8 mouse cellular contexts compared by ENCODE assay signal in genomic region chr10:127350594-127351284, GRCm38 (mm10). TPM values are rescaled to one million over a fixed set of nuclear protein-coding genes. Genes with fewer than 3 reads are reported as not detected.
DNase-seq lines count a peak whose midpoint lies in the region; ATAC-seq and TF ChIP-seq lines count a peak whose summit lies in the region.

No protein-coding gene starts in this region.

- H3K4me3 ChIP-seq in cortical plate, adult 2 months (ENCODE audit: insufficient read depth, low read length), result peak overlapping the region; percentile 4; the same call in 1 of the 2 replicates
- H3K4me3 ChIP-seq in liver, embryonic 11.5 days (ENCODE audit: low read depth, low read length), result peak overlapping the region; percentile 7; the same call in 1 of the 2 replicates
- H3K4me3 ChIP-seq in myocyte, result peak overlapping the region; percentile 0
- H3K4me3 ChIP-seq in stomach, postnatal 0 days (ENCODE audit: low read depth, low read length), result no peak overlapping the region

- TF ChIP-seq POLR2A in cortical plate, adult 2 months (IDR thresholded peaks at IDR 0.05; ENCODE audit: extremely low read depth, insufficient read depth, low read length), result peak; percentile 44; the same call in 1 of the 2 replicates
- TF ChIP-seq POLR2A in myocyte (IDR thresholded peaks at IDR 0.05; ENCODE audit: insufficient read length, low read depth), result no peak

- 0 out of 2 replicates have a peak overlapping the region, but pooled peaks have one; percentile 3 for H3K27ac ChIP-seq in cortical plate, adult 2 months (ENCODE audit: insufficient read depth, low read length)
- no peak overlapping the region for H3K27ac ChIP-seq in liver, embryonic 11.5 days (ENCODE audit: low read depth, low read length)
- H3K27ac ChIP-seq in stomach, postnatal 0 days (replicated peaks), result no peak overlapping the region

- peak overlapping the region; percentile 20; the same call in 1 of the 2 replicates for H3K9ac ChIP-seq in liver, embryonic 11.5 days (ENCODE audit: low read depth, low read length)
- no peak overlapping the region for H3K9ac ChIP-seq in stomach, postnatal 0 days (ENCODE audit: low read length)

- DNase-seq in 3134 (ENCODE audit: extremely low read depth, insufficient read length, low spot score) (peak; percentile 71), NIH3T3 (ENCODE audit: low read depth) (peak; percentile 63)
- DNase-seq in kidney, adult 8-10 months, result peak; percentile 68 to 81
- peak; percentile 70 for DNase-seq in liver, embryonic 11.5 days (ENCODE audit: low spot score)
- DNase-seq in stomach, postnatal 0 days (ENCODE audit: low spot score), result peak; percentile 82

- H3K4me1 ChIP-seq in cortical plate, adult 2 months (ENCODE audit: control insufficient read depth, insufficient read depth, low read length), result peaks cover 7% of the 10 kb centered on the region
- peaks cover 2% of the 10 kb centered on the region; the same call in 1 of the 2 replicates for H3K4me1 ChIP-seq in liver, embryonic 11.5 days (replicated peaks; ENCODE audit: control insufficient read depth, insufficient read depth, low read length)
- no peaks in the 10 kb centered on the region for H3K4me1 ChIP-seq in stomach, postnatal 0 days (replicated peaks; ENCODE audit: control insufficient read depth, insufficient read depth)

- H3K27me3 ChIP-seq in liver, embryonic 11.5 days (replicated peaks; ENCODE audit: control insufficient read depth, insufficient read depth, low read length), result no peaks in the 10 kb centered on the region
- H3K27me3 ChIP-seq in myocyte (ENCODE audit: control insufficient read depth, insufficient read depth, insufficient read length), result peaks cover 5% of the 10 kb centered on the region
- no peaks in the 10 kb centered on the region for H3K27me3 ChIP-seq in stomach, postnatal 0 days (ENCODE audit: control insufficient read depth, insufficient read depth, low read length)

- ATAC-seq in granulocyte monocyte progenitor cell, adult 5-6 weeks (replicated peaks; ENCODE audit: poor library complexity, severe bottlenecking), result peak; percentile 93
- ATAC-seq in liver, embryonic 11.5 days (replicated peaks; ENCODE audit: low FRiP score), result peak; percentile 62
- peak; percentile 73 for ATAC-seq in stomach, postnatal 0 days (ENCODE audit: low FRiP score, low TSS enrichment)

- 13% methylated on average over 24 of the region's 24 CpGs for WGBS in liver, embryonic 11.5 days
- WGBS in stomach, postnatal 0 days, result 9% methylated on average over 24 of the region's 24 CpGs

- H3ac ChIP-seq in myocyte (ENCODE audit: control insufficient read depth, insufficient read length), result no peak overlapping the region

- no peak for TF ChIP-seq EP300 in stomach, postnatal 0 days (optimal IDR thresholded peaks at IDR 0.05)

- no peaks in the 10 kb centered on the region for H3K79me2 ChIP-seq in myocyte (ENCODE audit: control insufficient read depth, insufficient read depth)

- peak; percentile 84 for TF ChIP-seq CTCF in cortical plate, adult 2 months (IDR thresholded peaks at IDR 0.05; ENCODE audit: extremely low read depth, insufficient read depth, low read length)
- peak; percentile 96 for TF ChIP-seq CTCF in stomach, postnatal 0 days (IDR thresholded peaks at IDR 0.05; ENCODE audit: low read depth)

- H3K36me3 ChIP-seq in liver, embryonic 11.5 days (ENCODE audit: control insufficient read depth, insufficient read depth, low read length), result no peaks in the 10 kb centered on the region
- no peaks in the 10 kb centered on the region for H3K36me3 ChIP-seq in myocyte (ENCODE audit: control insufficient read depth, insufficient read depth)
- H3K36me3 ChIP-seq in stomach, postnatal 0 days (ENCODE audit: control insufficient read depth, insufficient read depth, low read length), result no peaks in the 10 kb centered on the region

- peak overlapping the region; percentile 56 for H3K4me2 ChIP-seq in liver, embryonic 11.5 days
- H3K4me2 ChIP-seq in myocyte (ENCODE audit: low read depth), result peak overlapping the region; percentile 69
- H3K4me2 ChIP-seq in stomach, postnatal 0 days (replicated peaks; ENCODE audit: low read depth), result peak overlapping the region; percentile 28; the same call in 1 of the 2 replicates

- H3K9me3 ChIP-seq in liver, embryonic 11.5 days (ENCODE audit: control insufficient read depth, low read length), result no peaks in the 10 kb centered on the region
- no peaks in the 10 kb centered on the region for H3K9me3 ChIP-seq in stomach, postnatal 0 days (ENCODE audit: control insufficient read depth, low read length)

TF ChIP-seq in myocyte, 11 proteins besides CTCF, POLR2A, EP300 and RAD21:
- TF ChIP-seq SRF (IDR thresholded peaks at IDR 0.05; ENCODE audit: control insufficient read depth, insufficient read length, low read depth), result no peak
- no peak for TF ChIP-seq TCF12 (IDR thresholded peaks at IDR 0.05; ENCODE audit: insufficient read depth, poor library complexity, severe bottlenecking)
- TF ChIP-seq USF1 (IDR thresholded peaks at IDR 0.05; ENCODE audit: low read depth), result no peak
- TF ChIP-seq REST (IDR thresholded peaks at IDR 0.05; ENCODE audit: insufficient read depth, insufficient read length), result no peak
- TF ChIP-seq POLR2AphosphoS2 (IDR thresholded peaks at IDR 0.05; ENCODE audit: insufficient read length, low read depth), result no peak
- no peak for TF ChIP-seq MYOG (IDR thresholded peaks at IDR 0.05; ENCODE audit: control insufficient read depth in 1 of 3, insufficient read depth in 1 of 3, insufficient read length in 2 of 3, low read depth in 2 of 3)
- TF ChIP-seq TCF3 (IDR thresholded peaks at IDR 0.05; ENCODE audit: insufficient read length, low read depth), result no peak
- no peak for TF ChIP-seq MAX (IDR thresholded peaks at IDR 0.05; ENCODE audit: low read depth)
- no peak for TF ChIP-seq E2F4 (IDR thresholded peaks at IDR 0.05; ENCODE audit: insufficient read depth)
- TF ChIP-seq MYOD1 (IDR thresholded peaks at IDR 0.05; ENCODE audit: control insufficient read depth in 1 of 3, insufficient read length in 2 of 3, low read depth in 2 of 3), result no peak

RNA-seq across cellular contexts. Expression of gene Inhbe, which starts 3.5 kb away (rescaled TPM):
- polyA plus RNA-seq in cortical plate, adult 2 months (2012; rRNA removed), result 0.10 and 0.19 TPM in 2 replicates
- not detected in 2 replicates for total RNA-seq in granulocyte monocyte progenitor cell, adult 5-6 weeks (2014; fragmentation: Nextera tagmentation)
- total RNA-seq in granulocyte monocyte progenitor cell, adult 5-6 weeks (2017), result not detected in 2 replicates
- polyA plus RNA-seq in liver, embryonic 11.5 days (2014; fragmentation: Nextera tagmentation; extraction: Ambion mirVana), result 0.04 and 0.09 TPM in 2 replicates
- 0.10 TPM for polyA plus RNA-seq in myocyte (2012; fragmentation: generic; extraction: Trizol)
- polyA plus RNA-seq in stomach, postnatal 0 days (2015; fragmentation: Nextera tagmentation; extraction: Ambion mirVana), result 0.02 and 0.12 TPM in 2 replicates

RNA-seq across cellular contexts. Expression of gene Gli1, which starts 9.0 kb away (rescaled TPM):
- polyA plus RNA-seq in cortical plate, adult 2 months (2012; rRNA removed), result 2.3 and 2.6 TPM in 2 replicates
- not detected in 2 replicates for total RNA-seq in granulocyte monocyte progenitor cell, adult 5-6 weeks (2014; fragmentation: Nextera tagmentation)
- not detected in 2 replicates for total RNA-seq in granulocyte monocyte progenitor cell, adult 5-6 weeks (2017)
- polyA plus RNA-seq in liver, embryonic 11.5 days (2014; fragmentation: Nextera tagmentation; extraction: Ambion mirVana), result 2.1 and 2.2 TPM in 2 replicates
- 1.00 TPM for polyA plus RNA-seq in myocyte (2012; fragmentation: generic; extraction: Trizol)
- polyA plus RNA-seq in stomach, postnatal 0 days (2015; fragmentation: Nextera tagmentation; extraction: Ambion mirVana), result 2.3 and 2.4 TPM in 2 replicates

RNA-seq across cellular contexts. Expression of gene Inhbc, which starts 19.5 kb away (rescaled TPM):
- not detected in 2 replicates for polyA plus RNA-seq in cortical plate, adult 2 months (2012; rRNA removed)
- not detected in 2 replicates for total RNA-seq in granulocyte monocyte progenitor cell, adult 5-6 weeks (2014; fragmentation: Nextera tagmentation)
- not detected in 2 replicates for total RNA-seq in granulocyte monocyte progenitor cell, adult 5-6 weeks (2017)
- polyA plus RNA-seq in liver, embryonic 11.5 days (2014; fragmentation: Nextera tagmentation; extraction: Ambion mirVana), result 1.1 and 1.4 TPM in 2 replicates
- not detected for polyA plus RNA-seq in myocyte (2012; fragmentation: generic; extraction: Trizol)
- 0.15 TPM in 1 of 2 replicates, not detected in the other for polyA plus RNA-seq in stomach, postnatal 0 days (2015; fragmentation: Nextera tagmentation; extraction: Ambion mirVana)

RNA-seq across cellular contexts. Expression of gene Arhgap9, which starts 29.0 kb away (rescaled TPM):
- 1.2 and 1.4 TPM in 2 replicates for polyA plus RNA-seq in cortical plate, adult 2 months (2012; rRNA removed)
- 46.0 and 53.1 TPM in 2 replicates for total RNA-seq in granulocyte monocyte progenitor cell, adult 5-6 weeks (2014; fragmentation: Nextera tagmentation)
- total RNA-seq in granulocyte monocyte progenitor cell, adult 5-6 weeks (2017), result 34.7 and 51.8 TPM in 2 replicates
- 22.0 and 24.4 TPM in 2 replicates for polyA plus RNA-seq in liver, embryonic 11.5 days (2014; fragmentation: Nextera tagmentation; extraction: Ambion mirVana)
- polyA plus RNA-seq in myocyte (2012; fragmentation: generic; extraction: Trizol), result 0.77 TPM
- 5.2 and 5.7 TPM in 2 replicates for polyA plus RNA-seq in stomach, postnatal 0 days (2015; fragmentation: Nextera tagmentation; extraction: Ambion mirVana)

RNA-seq across cellular contexts. Expression of gene R3hdm2, which starts 29.4 kb away (rescaled TPM):
- 185 and 201 TPM in 2 replicates for polyA plus RNA-seq in cortical plate, adult 2 months (2012; rRNA removed)
- total RNA-seq in granulocyte monocyte progenitor cell, adult 5-6 weeks (2014; fragmentation: Nextera tagmentation), result 50.6 and 56.7 TPM in 2 replicates
- total RNA-seq in granulocyte monocyte progenitor cell, adult 5-6 weeks (2017), result 25.1 and 44.5 TPM in 2 replicates
- polyA plus RNA-seq in liver, embryonic 11.5 days (2014; fragmentation: Nextera tagmentation; extraction: Ambion mirVana), result 25.4 and 33.8 TPM in 2 replicates
- polyA plus RNA-seq in myocyte (2012; fragmentation: generic; extraction: Trizol), result 63.4 TPM
- 14.3 and 17.6 TPM in 2 replicates for polyA plus RNA-seq in stomach, postnatal 0 days (2015; fragmentation: Nextera tagmentation; extraction: Ambion mirVana)
